Mouse (Mus musculus) left cerebral cortex, postnatal 4 days (tissue): ENCODE measurements around the gene Knstrn. TPM values are rescaled to one million over a fixed set of nuclear protein-coding genes. Genes with fewer than 3 reads are reported as not detected.
A peak's percentile ranks its signal among the peaks of the same experiment; 100 is the strongest.

Experiments
- DNase-seq: peaks from one replicate; pipeline ENCODE4 v3.0.0-alpha.2; 2022
- intact Hi-C: fragments of 180-260 bp; cut with DNase I; formaldehyde crosslinking; loops from one replicate; pipeline ENCODE4 v1.15.1; 2025
- total RNA-seq, 2 experiments: library from RNA; stranded (reverse); gene quantifications; 2 replicates each; pipeline ENCODE4 v1.2.3; 2021

Gene Knstrn
- total RNA-seq, 2 experiments from 2014 or later = 7.6 to 8.3 TPM

- DNase-seq = peak; percentile 92
- intact Hi-C loops = no loop called here
Measured at GRCm38 (mm10) chr2:118861454-118862339, 47.9 kb downstream of the Knstrn start, which contains the start of gene Ivd. Gene Ivd (plus strand): TSS chr2:118861954.

- no peak for DNase-seq
- intact Hi-C loops = no loop called here
Measured at GRCm38 (mm10) chr2:118862340-118862675, 48.5 kb downstream of the Knstrn start.

GRCm38 (mm10) chr2:118870601-118871000, 56.8 kb downstream of the Knstrn start:
- intact Hi-C loops = no loop called here

GRCm38 (mm10) chr2:118871032-118871431, 57.2 kb downstream of the Knstrn start:
- intact Hi-C loops = no loop called here
- no peak for DNase-seq

More at GRCm38 (mm10) chr2:118870601-118871000, 56.8 kb downstream of the Knstrn start:
- no peak for DNase-seq

- intact Hi-C loops = no loop called here
- DNase-seq = no peak
Measured at GRCm38 (mm10) chr2:118873018-118873417, 59.2 kb downstream of the Knstrn start.

- intact Hi-C loops = no loop called here
- DNase-seq = no peak
Measured at GRCm38 (mm10) chr2:118873890-118874430, 60.2 kb downstream of the Knstrn start.

- intact Hi-C loops = loop anchor here (5.0 kb wide), 1 partner anchor 408 kb away; no protein-coding TSS in a partner anchor
- no peak for DNase-seq
Measured at GRCm38 (mm10) chr2:118875316-118875715, 61.5 kb downstream of the Knstrn start.

- intact Hi-C loops = loop anchor here (5.0 kb wide), 1 partner anchor 409 kb away; no protein-coding TSS in a partner anchor
- DNase-seq = no peak
Measured at GRCm38 (mm10) chr2:118876453-118876852, 62.6 kb downstream of the Knstrn start.

- DNase-seq = no peak
- intact Hi-C loops = loop anchor here (5.0 to 10.0 kb wide), 3 partner anchors 136 to 619 kb away; partner anchors contain the start of gene Inafm2
Measured at GRCm38 (mm10) chr2:118881019-118881418, 67.2 kb downstream of the Knstrn start.

- no peak for DNase-seq
- intact Hi-C loops = loop anchor here (5.0 to 10.0 kb wide), 3 partner anchors 137 to 620 kb away; partner anchors contain the start of gene Inafm2
Measured at GRCm38 (mm10) chr2:118881956-118882355, 68.2 kb downstream of the Knstrn start.

- peak; percentile 84 for DNase-seq
- intact Hi-C loops = loop anchor here (5.0 to 10.0 kb wide), 3 partner anchors 138 to 621 kb away; partner anchors contain the start of gene Inafm2
Measured at GRCm38 (mm10) chr2:118882840-118883679, 69.3 kb downstream of the Knstrn start.

GRCm38 (mm10) chr2:118887440-118887839, 73.6 kb downstream of the Knstrn start:
- no peak for DNase-seq
- intact Hi-C loops = loop anchor here (10.0 kb wide), 1 partner anchor 143 kb away; the partner anchor contains the start of gene Inafm2

GRCm38 (mm10) chr2:118887845-118888548, 74.2 kb downstream of the Knstrn start:
- intact Hi-C loops = loop anchor here (10.0 kb wide), 1 partner anchor 143 kb away; the partner anchor contains the start of gene Inafm2
- DNase-seq = no peak

- no peak for DNase-seq
- intact Hi-C loops = no loop called here
Measured at GRCm38 (mm10) chr2:118891173-118891572, 77.4 kb downstream of the Knstrn start.

- DNase-seq = peak; percentile 42
- intact Hi-C loops = no loop called here
Measured at GRCm38 (mm10) chr2:118895990-118896913, 82.4 kb downstream of the Knstrn start.

- intact Hi-C loops = no loop called here
Measured at GRCm38 (mm10) chr2:118896914-118897291, 83.1 kb downstream of the Knstrn start.

GRCm38 (mm10) chr2:118897392-118897791, 83.6 kb downstream of the Knstrn start:
- DNase-seq = no peak
- intact Hi-C loops = no loop called here

More at GRCm38 (mm10) chr2:118896914-118897291, 83.1 kb downstream of the Knstrn start:
- DNase-seq = no peak

- intact Hi-C loops = no loop called here
- no peak for DNase-seq
Measured at GRCm38 (mm10) chr2:118897808-118898207, 84.0 kb downstream of the Knstrn start.

GRCm38 (mm10) chr2:118898771-118899170, 85.0 kb downstream of the Knstrn start:
- no peak for DNase-seq
- intact Hi-C loops = no loop called here
